Mouse (Mus musculus) embryonic fibroblast, embryonic 13.5 days (primary cell): ENCODE measurements at regions not wholly inside any gene's neighbourhood (a gene's known extent, or its start where the extent isn't known, plus 50 kb on each side); places are given as distances from the start of the nearest gene placed in this dataset.

Experiments
- CTCF ChIP-seq: IDR thresholded peaks from 2 replicates; pipeline ENCODE4 v1.5.1; 2011; ENCODE audit warnings: mild to moderate bottlenecking, control low read depth, low read length, moderate library complexity, borderline replicate concordance; ENCODE audit not compliant: insufficient read depth
- POLR2A ChIP-seq: IDR thresholded peaks from 2 replicates; pipeline ENCODE4 v1.6.1; 2011; ENCODE audit warnings: low read depth, mild to moderate bottlenecking, control low read depth, low read length, moderate library complexity

DNA sequence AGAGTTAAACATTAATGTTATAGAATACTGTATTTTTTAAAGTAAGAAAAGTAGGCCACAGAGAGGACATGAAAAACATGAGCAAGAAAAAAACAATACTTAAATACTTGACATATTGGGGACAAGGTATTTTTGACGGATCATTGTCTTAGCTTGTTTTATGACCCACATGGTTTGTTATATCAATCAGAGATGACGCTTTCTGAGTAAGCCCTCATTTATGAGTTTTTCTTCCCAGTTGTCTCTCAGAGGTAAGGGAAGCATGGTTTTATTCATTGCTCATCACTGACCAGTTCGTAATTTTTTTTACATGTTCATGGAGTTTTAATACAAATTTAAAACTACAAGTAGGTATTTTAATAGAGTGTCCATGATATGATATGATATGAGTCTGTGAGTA, 579.4 kb upstream of the Manea start:
- no peak for TF ChIP-seq CTCF
- no peak for TF ChIP-seq POLR2A
